Mouse (Mus musculus) thymus, adult 2 months (tissue): ENCODE data around the gene Patj.

ENCODE experiments used
- CTCF ChIP-seq: fragments of 200-500 bp; IDR thresholded peaks from 2 replicates; pipeline ENCODE4 v1.5.1; 2012; ENCODE audit warnings: mild to moderate bottlenecking, control low read depth, low read length, moderate library complexity, borderline replicate concordance; ENCODE audit not compliant: control insufficient read depth, poor library complexity, insufficient read depth; ENCODE audit errors: extremely low read depth
- POLR2A ChIP-seq: fragments of 200-500 bp; IDR thresholded peaks from 2 replicates; pipeline ENCODE4 v1.6.1; 2012; ENCODE audit warnings: mild to moderate bottlenecking, low read length, control low read depth, moderate library complexity; ENCODE audit not compliant: control insufficient read depth, poor library complexity, insufficient read depth; ENCODE audit errors: extremely low read depth

GRCm38 (mm10) chr4:98511296-98511695, 115.7 kb downstream of the Patj start:
- TF ChIP-seq CTCF (no peak), POLR2A (no peak)
